Mouse (Mus musculus): Measurements from ENCODE around the gene Fan1.

- no peak for TF ChIP-seq USF1 (IDR thresholded peaks at IDR 0.05; ENCODE audit: low read depth)
- no peak for TF ChIP-seq CTCF (IDR thresholded peaks at IDR 0.05; ENCODE audit: control insufficient read depth, insufficient read depth, insufficient read length)
- TF ChIP-seq MYOD1 (IDR thresholded peaks at IDR 0.05; ENCODE audit: control insufficient read depth, insufficient read length, low read depth) = no peak
- no peak for TF ChIP-seq MAX (IDR thresholded peaks at IDR 0.05)
- no peak for TF ChIP-seq MYOG (IDR thresholded peaks at IDR 0.05; ENCODE audit: control insufficient read depth, extremely low read depth, insufficient read length)
- TF ChIP-seq FOSL1 (IDR thresholded peaks at IDR 0.05; ENCODE audit: insufficient read depth, low read length, poor library complexity, severe bottlenecking) = no peak
Observed at GRCm38 (mm10) chr7:64332686-64333085, 41.2 kb downstream of the Fan1 start.

Data from C2C12 (cell line).